Mouse (Mus musculus) urinary bladder, postnatal 36 days (tissue): Measurements from ENCODE around the gene Ptpn18.
"Not testable (repeated sequence)": the region's sequence is repeated elsewhere in the genome, so short reads cannot be mapped to it uniquely, and the experiment has no call there.

Experiments used
- DNase-seq, 2 experiments: peaks; one replicate each; pipeline ENCODE4 v3.0.0; 2022; ENCODE audit warnings: low spot score in 2 of 2, mixed read lengths in 1 of 2

Ptpn18 gene

GRCm38 (mm10) chr1:34459284-34460060, at the start of gene Ptpn18:
Gene Ptpn18 (plus strand): TSS chr1:34459762.
- peak; percentile 88 to 90 for DNase-seq

GRCm38 (mm10) chr1:34428466-34428865, 31.1 kb upstream of the Ptpn18 start:
- DNase-seq = no peak

DNA sequence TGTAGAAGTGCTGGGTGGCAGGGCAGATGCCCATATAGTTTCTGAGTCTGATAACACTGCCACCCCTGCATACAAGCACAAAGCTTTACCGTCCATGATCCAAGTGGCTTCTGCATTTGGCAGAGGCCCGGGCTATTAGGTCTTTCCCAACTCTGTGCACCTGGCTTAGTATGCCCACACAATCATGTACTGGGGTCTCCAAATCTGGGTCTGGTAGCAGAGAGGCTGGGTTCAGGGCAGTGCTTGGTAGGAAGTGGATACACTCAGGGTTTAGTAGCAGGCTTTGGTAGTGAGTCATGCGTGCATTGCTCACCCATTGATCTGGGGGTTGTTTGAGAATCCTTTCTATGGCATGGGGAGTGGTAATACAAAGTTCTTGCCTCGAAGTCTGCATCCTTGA, 30.3 kb upstream of the Ptpn18 start:
- DNase-seq = no peak

DNA sequence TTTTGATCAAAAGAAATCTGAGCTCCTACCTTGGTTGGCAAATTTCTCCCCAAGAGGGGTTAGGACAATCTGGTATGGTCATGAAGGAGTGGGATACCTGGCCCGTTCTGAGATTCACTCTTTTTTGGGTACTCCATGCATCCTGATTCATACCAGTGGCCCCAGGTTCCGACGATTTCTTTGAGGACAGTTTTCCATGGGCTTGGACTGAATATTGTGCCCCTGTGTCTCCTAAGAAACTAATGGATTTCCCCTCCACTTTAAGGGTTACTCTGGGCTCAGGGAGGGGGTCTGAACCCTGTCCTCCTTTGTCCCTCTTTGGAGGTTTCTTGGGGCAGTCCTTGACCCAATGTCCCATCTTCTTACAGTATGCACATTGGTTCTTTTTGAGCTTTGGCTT, 28.6 kb upstream of the Ptpn18 start:
- no peak for DNase-seq

GRCm38 (mm10) chr1:34431431-34431830, 28.1 kb upstream of the Ptpn18 start:
- DNase-seq = no peak

GRCm38 (mm10) chr1:34432411-34432775, 27.2 kb upstream of the Ptpn18 start:
- no peak for DNase-seq

DNA sequence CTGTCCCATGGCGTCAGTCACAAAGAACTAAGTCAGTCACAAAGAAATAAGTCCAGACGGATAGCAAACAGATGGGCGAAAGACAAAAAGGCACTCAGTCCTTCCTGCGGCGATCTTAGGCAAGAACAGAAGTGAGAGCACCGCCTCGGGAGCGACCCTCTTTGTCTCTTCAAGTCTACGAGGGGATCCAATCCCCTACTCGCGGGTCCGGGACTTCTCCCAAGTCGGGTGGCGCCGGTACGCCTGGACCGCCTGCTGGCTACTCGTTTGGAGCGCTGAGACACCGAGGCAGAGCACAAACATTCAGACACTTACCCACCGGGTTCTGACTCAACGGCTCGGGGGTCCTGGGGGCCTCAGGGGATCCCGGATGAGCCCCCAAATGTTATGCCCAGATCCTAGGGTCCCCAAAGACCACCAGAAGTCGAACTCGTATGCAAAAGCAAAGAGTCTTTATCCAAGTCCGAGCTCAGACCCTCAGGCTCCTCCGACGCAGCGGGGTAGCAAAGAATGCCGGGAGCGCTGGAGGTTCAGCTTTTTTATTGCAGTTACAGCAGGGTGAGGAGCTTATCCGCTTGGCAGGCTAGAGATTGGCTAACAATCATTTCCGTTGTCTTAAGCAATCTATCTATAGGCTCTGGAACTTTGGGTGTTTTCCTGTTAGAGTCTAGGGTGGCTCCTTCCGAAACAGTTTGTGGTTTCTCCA, 26.6 kb upstream of the Ptpn18 start:
- no peak for DNase-seq

DNA sequence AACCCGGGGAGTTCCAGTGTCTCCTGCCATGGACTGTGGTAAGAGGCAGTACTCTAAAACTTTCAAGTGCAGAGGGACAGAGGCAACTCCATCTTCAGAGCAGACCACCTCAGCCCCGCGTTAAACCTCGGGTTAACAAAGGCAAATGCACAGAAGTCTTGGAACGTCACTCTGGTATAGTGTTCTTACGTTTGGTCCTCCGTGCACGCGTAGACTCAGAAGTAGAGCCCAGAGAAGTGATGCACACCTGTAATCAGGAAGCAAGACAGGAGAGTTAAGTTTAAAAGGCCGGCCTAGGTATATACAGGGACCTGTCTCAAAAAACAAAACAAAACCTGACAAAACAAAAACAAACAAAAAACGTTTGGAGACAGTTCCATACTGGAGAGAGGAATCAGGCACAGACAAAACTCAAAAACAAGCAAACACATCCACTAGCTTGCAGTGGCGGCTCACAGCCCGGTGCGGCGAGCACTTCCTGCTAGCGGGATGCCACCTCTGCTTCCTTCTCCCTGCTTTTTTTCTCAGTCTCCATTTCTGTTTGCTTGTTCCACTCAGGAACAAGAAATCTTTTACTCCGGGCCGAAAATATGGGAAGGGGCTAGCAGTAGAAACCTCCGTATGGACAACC, 25.6 kb upstream of the Ptpn18 start:
- DNase-seq = no peak

DNA sequence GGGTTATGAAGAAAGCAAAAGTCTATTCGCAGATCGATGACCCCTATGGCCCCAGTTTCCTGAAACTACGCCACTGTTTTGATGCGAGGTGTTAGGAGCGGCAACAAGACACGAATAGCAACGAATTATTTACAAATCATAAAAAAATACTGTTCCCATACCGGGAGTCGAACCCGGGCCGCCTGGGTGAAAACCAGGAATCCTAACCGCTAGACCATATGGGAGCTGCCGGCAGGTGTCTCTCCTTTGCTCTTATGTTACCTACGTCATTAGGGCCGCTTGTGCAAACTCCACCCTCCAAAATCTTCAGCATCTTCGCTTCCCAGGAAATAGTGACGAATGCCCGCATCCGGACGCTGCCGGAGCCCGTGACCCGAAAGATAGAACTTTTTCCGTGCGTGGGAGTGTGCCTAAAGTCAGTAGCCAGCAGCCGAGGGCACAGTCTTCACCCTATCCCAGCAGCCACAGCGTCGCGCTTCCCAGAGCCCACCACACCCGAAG, 24.9 kb upstream of the Ptpn18 start:
- DNase-seq = peak; percentile 90 to 92

- no peak for DNase-seq
These were observed 24.0 kb upstream of the Ptpn18 start for GRCm38 (mm10) chr1:34435371-34436120.

GRCm38 (mm10) chr1:34436374-34436773, 23.2 kb upstream of the Ptpn18 start:
- no peak for DNase-seq

DNA sequence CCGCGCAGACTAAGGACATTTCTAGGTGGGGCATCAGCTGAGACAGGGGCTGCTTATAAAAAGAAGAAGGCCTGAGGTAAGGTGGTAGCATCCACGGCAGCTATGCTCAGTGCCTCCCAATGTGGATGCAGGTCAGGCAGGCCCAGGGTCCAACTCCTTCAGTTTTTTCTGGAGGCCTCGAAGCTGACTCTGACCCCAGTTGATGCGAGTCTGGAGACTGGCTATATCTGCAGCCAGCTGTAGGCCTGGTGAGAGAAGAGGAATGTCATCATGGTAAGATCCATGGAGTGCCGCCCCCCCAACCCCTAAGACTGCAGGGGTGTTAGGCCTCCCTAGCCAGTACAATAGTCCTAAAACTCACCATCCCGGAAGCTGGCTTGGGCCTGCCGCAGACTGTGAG, 22.2 kb upstream of the Ptpn18 start:
- not testable (repeated sequence) for DNase-seq

- DNase-seq = no peak
These were observed 21.0 kb upstream of the Ptpn18 start for GRCm38 (mm10) chr1:34438381-34439051.

GRCm38 (mm10) chr1:34439215-34439960, 20.2 kb upstream of the Ptpn18 start, which contains the start of the genes Ccdc115 and Imp4:
Gene Ccdc115 (minus strand): TSS chr1:34439672.
Gene Imp4 (plus strand): TSS chr1:34439851.
- peak; percentile 90 to 95 for DNase-seq

GRCm38 (mm10) chr1:34439961-34440630, 19.5 kb upstream of the Ptpn18 start:
- DNase-seq = no peak

- DNase-seq = no peak
These were observed 16.4 kb upstream of the Ptpn18 start for GRCm38 (mm10) chr1:34443124-34443523.

DNA sequence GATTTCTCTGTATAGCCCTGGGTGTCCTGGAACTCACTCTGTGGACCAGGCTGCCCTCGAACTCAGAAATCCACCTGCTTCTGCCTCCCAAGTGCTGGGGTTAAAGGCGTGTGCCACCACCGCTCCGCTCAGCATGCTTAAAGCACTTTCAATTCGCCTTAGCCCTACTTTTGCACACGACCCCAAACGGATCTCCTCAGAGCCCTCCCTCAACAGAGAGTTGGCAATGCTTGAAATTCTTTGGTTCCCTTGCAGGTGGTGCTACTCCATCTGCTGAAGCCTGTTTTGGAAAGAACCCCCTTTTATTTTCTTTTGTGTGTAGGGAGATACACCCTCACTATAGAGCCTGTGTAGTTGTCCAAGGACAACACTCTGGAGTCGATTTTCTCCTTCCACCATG, 1.1 kb upstream of the Ptpn18 start:
- no peak for DNase-seq

- DNase-seq = peak in 1 of 2 experiments; percentile 15
These were observed 489 bp downstream of the Ptpn18 start for GRCm38 (mm10) chr1:34460061-34460441.

GRCm38 (mm10) chr1:34462766-34463165, 3.2 kb downstream of the Ptpn18 start:
- peak in 1 of 2 experiments; percentile 40 for DNase-seq

DNA sequence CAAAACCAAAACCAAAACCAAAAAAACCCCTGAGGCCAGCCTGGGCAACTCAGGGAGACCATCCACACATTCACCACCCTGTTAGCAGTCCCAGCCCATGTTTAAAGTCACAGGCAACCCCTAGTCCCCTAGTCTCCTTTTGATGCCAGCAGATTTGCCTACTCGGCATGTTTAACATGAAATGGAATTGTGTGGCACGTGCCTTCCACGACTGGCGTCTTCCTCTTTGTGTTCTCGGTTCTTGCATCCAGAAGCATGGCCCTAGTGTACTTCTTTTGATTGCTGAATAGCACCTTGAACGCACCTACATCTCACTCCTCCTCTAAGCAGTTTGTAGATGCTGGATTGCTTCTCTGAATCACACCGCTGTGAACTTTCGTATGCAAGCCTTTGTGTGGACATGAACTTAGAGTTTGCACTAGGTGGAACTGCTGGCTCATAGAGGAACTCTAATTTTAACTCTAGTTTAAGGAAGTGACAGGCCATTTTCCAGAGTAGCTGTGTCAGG, 4.8 kb downstream of the Ptpn18 start:
- DNase-seq = no peak
